ENCODE assay signal across 32 mouse cellular contexts in the genomic region with DNA sequence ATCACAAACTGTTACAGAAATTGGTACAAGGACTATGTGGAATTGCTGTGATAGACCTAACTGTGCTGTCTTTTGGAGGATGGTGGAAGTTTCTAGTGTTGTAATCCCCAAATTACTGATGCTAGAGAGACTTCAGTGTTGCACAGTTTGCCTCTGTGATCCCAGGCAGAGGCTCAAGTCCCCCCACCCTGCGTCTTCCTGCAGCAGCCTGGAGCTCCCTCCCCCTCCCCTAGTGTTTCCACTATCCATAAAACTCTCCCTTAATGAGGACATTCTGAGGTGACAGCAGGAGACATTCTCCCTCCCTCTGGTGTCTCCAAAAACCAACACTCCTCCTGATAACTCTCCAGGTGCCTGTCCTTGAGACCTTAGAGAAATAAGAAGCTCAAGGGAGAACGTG.
"Had no signal": no experiment of that assay in that cellular context is flagged by ENCODE, and none has a peak within 500 bp of the region (broad histone marks: within the 10 kb centered on the region; RNA-seq: fewer than 3 reads in every experiment).

No protein-coding gene starts in this region.

- H3K27ac ChIP-seq: limb, embryonic 10.5 days; limb, embryonic 12.5 days; limb, embryonic 13.5 days; limb, embryonic 15.5 days; liver, embryonic 12.5 days; liver, embryonic 13.5 days; liver, embryonic 14.5 days; liver, embryonic 15.5 days; lung, embryonic 15.5 days; macrophage; midbrain, embryonic 10.5 days; midbrain, embryonic 12.5 days; midbrain, embryonic 13.5 days; midbrain, embryonic 15.5 days; neural tube, embryonic 12.5 days had no signal

- H3K9ac ChIP-seq: limb, embryonic 12.5 days; limb, embryonic 13.5 days; limb, embryonic 15.5 days; liver, embryonic 12.5 days; liver, embryonic 13.5 days; liver, embryonic 14.5 days; liver, embryonic 15.5 days; liver, postnatal 0 days; lung, embryonic 14.5 days; lung, embryonic 15.5 days; midbrain, embryonic 12.5 days; midbrain, embryonic 13.5 days; midbrain, embryonic 15.5 days; neural tube, embryonic 12.5 days had no signal

- DNase-seq: left cerebral cortex, postnatal 4 days; liver; liver, embryonic 13.5 days; liver, postnatal 0 days; lung, adult 18-20 months; lung, adult 2 months; lung, embryonic 14.5 days; lung, postnatal 10 days; lung, postnatal 14 days; lung, postnatal 36 days; lung, postnatal 4 days; midbrain, embryonic 14.5 days had no signal

- H3K4me3 ChIP-seq: limb, embryonic 10.5 days; limb, embryonic 12.5 days; limb, embryonic 13.5 days; limb, embryonic 15.5 days; liver, embryonic 12.5 days; liver, embryonic 13.5 days; liver, embryonic 15.5 days; lung, embryonic 15.5 days; megakaryocyte, embryonic 14.5 days; midbrain, embryonic 10.5 days; midbrain, embryonic 12.5 days; midbrain, embryonic 13.5 days; midbrain, embryonic 15.5 days; myocyte; neural tube, embryonic 12.5 days had no signal

- H3K9me3 ChIP-seq: limb, embryonic 10.5 days; limb, embryonic 12.5 days; limb, embryonic 13.5 days; limb, embryonic 15.5 days; liver, embryonic 12.5 days; liver, embryonic 13.5 days; liver, embryonic 15.5 days; lung, embryonic 15.5 days; megakaryocyte, embryonic 14.5 days; midbrain, embryonic 10.5 days; midbrain, embryonic 12.5 days; midbrain, embryonic 13.5 days; midbrain, embryonic 15.5 days; neural tube, embryonic 12.5 days had no signal

- H3K36me3 ChIP-seq: limb, embryonic 10.5 days; limb, embryonic 12.5 days; limb, embryonic 13.5 days; limb, embryonic 15.5 days; liver, embryonic 12.5 days; liver, embryonic 13.5 days; liver, embryonic 15.5 days; lung, embryonic 15.5 days; midbrain, embryonic 10.5 days; midbrain, embryonic 12.5 days; midbrain, embryonic 13.5 days; midbrain, embryonic 15.5 days; neural tube, embryonic 12.5 days had no signal

- H3K4me1 ChIP-seq: limb, embryonic 12.5 days; limb, embryonic 13.5 days; limb, embryonic 15.5 days; liver, embryonic 12.5 days; liver, embryonic 13.5 days; liver, embryonic 15.5 days; lung, embryonic 15.5 days; megakaryocyte, embryonic 14.5 days; midbrain, embryonic 10.5 days; midbrain, embryonic 12.5 days; midbrain, embryonic 13.5 days; midbrain, embryonic 15.5 days; neural tube, embryonic 12.5 days had no signal

- ATAC-seq: liver, embryonic 12.5 days; liver, postnatal 0 days; lung, postnatal 0 days; midbrain, embryonic 13.5 days; midbrain, embryonic 15.5 days; midbrain, embryonic 16.5 days had no signal

- H3K4me2 ChIP-seq: limb, embryonic 12.5 days; limb, embryonic 13.5 days; limb, embryonic 15.5 days; liver, embryonic 11.5 days; liver, embryonic 12.5 days; liver, embryonic 13.5 days; liver, embryonic 15.5 days; lung, embryonic 14.5 days; lung, embryonic 15.5 days; midbrain, embryonic 11.5 days; midbrain, embryonic 12.5 days; midbrain, embryonic 13.5 days; midbrain, embryonic 15.5 days; neural tube, embryonic 12.5 days had no signal

- H3K27me3 ChIP-seq: limb, embryonic 12.5 days; limb, embryonic 13.5 days; limb, embryonic 15.5 days; liver, embryonic 12.5 days; liver, embryonic 13.5 days; liver, embryonic 15.5 days; lung, embryonic 15.5 days; megakaryocyte, embryonic 14.5 days; midbrain, embryonic 12.5 days; midbrain, embryonic 13.5 days; midbrain, embryonic 15.5 days; neural tube, embryonic 12.5 days had no signal
